Mouse (Mus musculus) ovary, adult 18-20 months (tissue): ENCODE measurements around the gene Slc8a2.

ENCODE experiments used
- DNase-seq: peaks from one replicate; pipeline ENCODE4 v3.0.0; 2022; ENCODE audit warnings: low spot score, mixed read lengths

Gene Slc8a2

GRCm38 (mm10) chr7:16125829-16126228, 3.8 kb upstream of the Slc8a2 start:
- DNase-seq: no peak

GRCm38 (mm10) chr7:16128344-16128743, 1.3 kb upstream of the Slc8a2 start:
- DNase-seq: no peak

GRCm38 (mm10) chr7:16128899-16129298, 727 bp upstream of the Slc8a2 start:
- no peak for DNase-seq

GRCm38 (mm10) chr7:16129846-16130691, 443 bp downstream of the Slc8a2 start:
- DNase-seq: no peak

- no peak for DNase-seq
Measured at GRCm38 (mm10) chr7:16130956-16131634, 1.5 kb downstream of the Slc8a2 start.

- no peak for DNase-seq
Measured at GRCm38 (mm10) chr7:16132161-16132581, 2.5 kb downstream of the Slc8a2 start.

- DNase-seq: no peak
Measured at GRCm38 (mm10) chr7:16132926-16133325, 3.3 kb downstream of the Slc8a2 start.

- no peak for DNase-seq
Measured at GRCm38 (mm10) chr7:16133691-16134090, 4.1 kb downstream of the Slc8a2 start.

GRCm38 (mm10) chr7:16134951-16135392, 5.3 kb downstream of the Slc8a2 start:
- no peak for DNase-seq

- DNase-seq: no peak
Measured at GRCm38 (mm10) chr7:16146489-16147410, 17.1 kb downstream of the Slc8a2 start.

GRCm38 (mm10) chr7:16147643-16148042, 18.0 kb downstream of the Slc8a2 start:
- no peak for DNase-seq

GRCm38 (mm10) chr7:16149241-16149640, 19.6 kb downstream of the Slc8a2 start:
- DNase-seq: no peak

GRCm38 (mm10) chr7:16150191-16151145, 20.8 kb downstream of the Slc8a2 start:
- DNase-seq: no peak

GRCm38 (mm10) chr7:16153522-16153921, 23.9 kb downstream of the Slc8a2 start:
- no peak for DNase-seq

GRCm38 (mm10) chr7:16155132-16155872, 25.7 kb downstream of the Slc8a2 start:
- peak; percentile 30 for DNase-seq

GRCm38 (mm10) chr7:16156105-16156714, 26.6 kb downstream of the Slc8a2 start:
- no peak for DNase-seq

- DNase-seq: no peak
Measured at GRCm38 (mm10) chr7:16158735-16159134, 29.1 kb downstream of the Slc8a2 start.

- DNase-seq: no peak
Measured at GRCm38 (mm10) chr7:16160702-16161101, 31.1 kb downstream of the Slc8a2 start.

- no peak for DNase-seq
Measured at GRCm38 (mm10) chr7:16161302-16161701, 31.7 kb downstream of the Slc8a2 start.

GRCm38 (mm10) chr7:16162036-16162435, 32.4 kb downstream of the Slc8a2 start:
- no peak for DNase-seq
